Mouse (Mus musculus): ENCODE measurements around the gene Sf3a3.

DNA sequence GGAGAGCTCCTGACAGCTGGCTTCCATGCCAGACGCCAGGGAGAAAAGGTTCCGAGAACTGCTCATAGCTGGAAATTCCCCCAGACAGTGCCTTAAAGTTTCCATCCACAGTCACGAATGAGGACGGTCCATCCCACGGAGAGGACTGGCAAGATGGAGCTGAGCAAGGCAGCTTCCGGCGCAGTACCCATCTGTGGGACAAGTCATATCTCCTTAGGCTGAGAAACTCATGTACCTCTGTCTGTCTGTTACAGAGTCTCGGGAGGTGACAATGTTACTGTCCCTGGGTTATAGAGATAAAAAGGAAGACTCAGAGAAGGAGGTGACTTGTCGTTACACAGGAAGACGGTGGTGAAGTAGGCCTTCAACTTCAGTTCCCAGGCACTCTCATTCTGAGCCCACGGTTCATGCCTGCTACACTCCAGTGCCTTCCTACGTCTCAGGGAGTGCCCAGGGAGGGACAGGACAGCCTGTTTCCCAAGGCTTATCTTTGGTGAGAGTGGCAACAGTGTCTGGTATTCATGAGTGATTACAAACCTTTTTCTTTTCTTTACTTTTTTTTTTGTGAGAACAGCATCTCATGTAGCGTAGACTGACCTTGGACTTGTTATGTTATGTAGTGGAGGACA is 54.5 kb downstream of the Sf3a3 start:
- no peak for TF ChIP-seq POLR2A (IDR thresholded peaks at IDR 0.05; ENCODE audit: extremely low read depth, insufficient read depth, low read length)
- no peak for TF ChIP-seq CTCF (IDR thresholded peaks at IDR 0.05; ENCODE audit: low read depth, low read length)

Data from liver, adult 2 months (tissue).